Mouse (Mus musculus) intestine, postnatal 0 days (tissue): Measurements from ENCODE around the gene Tdrd9. TPM values are rescaled to one million over a fixed set of nuclear protein-coding genes. Genes with fewer than 3 reads are reported as not detected.
A peak's percentile ranks its signal among the peaks of the same experiment; 100 is the strongest.

Experiments used
- ATAC-seq: fragments of 200-750 bp; cut with Nextera tagmentation; 2 replicates; pipeline ENCODE4 v1.8.0; 2017; ENCODE audit warnings: mild to moderate bottlenecking, moderate TSS enrichment, moderate library complexity
- H3K27ac ChIP-seq: fragments of 300-500 bp; sonication (generic); 2 replicates; pipeline ENCODE4 v1.5.1; 2014; ENCODE audit warnings: mild to moderate bottlenecking, low read depth, low read length, moderate library complexity
- H3K27me3 ChIP-seq: fragments of 300-500 bp; sonication (generic); replicated peaks from 2 replicates; pipeline ENCODE4 v1.6.1; 2014; ENCODE audit warnings: low read length, mixed read lengths; ENCODE audit not compliant: control insufficient read depth, insufficient read depth
- H3K36me3 ChIP-seq: fragments of 300-500 bp; sonication (generic); 2 replicates; pipeline ENCODE4 v1.6.1; 2014; ENCODE audit warnings: mild to moderate bottlenecking, moderate library complexity; ENCODE audit not compliant: control insufficient read depth, insufficient read depth
- H3K4me1 ChIP-seq: fragments of 300-500 bp; sonication (generic); replicated peaks from 2 replicates; pipeline ENCODE4 v1.6.1; 2014; ENCODE audit warnings: antibody characterized with exemption, low read length, mixed read lengths; ENCODE audit not compliant: control insufficient read depth, insufficient read depth
- H3K4me2 ChIP-seq: fragments of 300-500 bp; sonication (generic); replicated peaks from 2 replicates; pipeline ENCODE4 v1.6.1; 2014; ENCODE audit warnings: low read depth, mild to moderate bottlenecking, moderate library complexity
- H3K4me3 ChIP-seq: fragments of 300-500 bp; sonication (generic); 2 replicates; pipeline ENCODE4 v1.5.1; 2014; ENCODE audit warnings: low read depth, low read length
- H3K9ac ChIP-seq: fragments of 300-500 bp; sonication (generic); 2 replicates; pipeline ENCODE4 v1.6.1; 2014; ENCODE audit warnings: mild to moderate bottlenecking, low read depth, low read length
- H3K9me3 ChIP-seq: fragments of 300-500 bp; sonication (generic); 2 replicates; pipeline ENCODE4 v1.6.1; 2016; ENCODE audit warnings: mixed run types; ENCODE audit not compliant: control insufficient read depth
- CTCF ChIP-seq: sonication (generic); IDR thresholded peaks from 2 replicates; pipeline ENCODE4 v1.5.1; 2016; ENCODE audit warnings: low read depth, mild to moderate bottlenecking, control low read depth, antibody characterized with exemption, moderate library complexity
- WGBS: fragments of 180-500 bp; shearing (Covaris S2); extraction: QIAGEN DNeasy Blood & Tissue Kit; methylation state at CpG from one replicate; pipeline ENCODE4 v1.1.7; 2014; 5-methylcytosine and 5-hydroxymethylcytosine counted together
- polyA plus RNA-seq: library from polyadenylated mRNA; unstranded; fragments of >200 nt; fragmentation: Nextera tagmentation; extraction: Ambion mirVana; gene quantifications from 2 replicates; pipeline ENCODE4 v1.2.1, GENCODE M21; 2015

Tdrd9 gene
- polyA plus RNA-seq, 1 experiment from 2014 or later: 0.04 TPM

- 98% methylated on average over 10 of the region's 10 CpGs for WGBS
- H3K27ac ChIP-seq: no peak overlapping the region
- H3K9me3 ChIP-seq: no peaks in the 10 kb centered on the region
- no peak overlapping the region for H3K4me3 ChIP-seq
- no peak for TF ChIP-seq CTCF
- H3K27me3 ChIP-seq: no peaks in the 10 kb centered on the region
- no peak overlapping the region for H3K4me2 ChIP-seq
- H3K4me1 ChIP-seq: no peaks in the 10 kb centered on the region
- no peak for ATAC-seq
- H3K9ac ChIP-seq: no peak overlapping the region
- H3K36me3 ChIP-seq: no peaks in the 10 kb centered on the region
Measured at GRCm38 (mm10) chr12:112038441-112038840, 67.1 kb downstream of the Tdrd9 start.

- H3K27ac ChIP-seq: no peak overlapping the region
- no peak overlapping the region for H3K4me3 ChIP-seq
- no peak for TF ChIP-seq CTCF
- no peak overlapping the region for H3K4me2 ChIP-seq
- H3K9ac ChIP-seq: no peak overlapping the region
- ATAC-seq: no peak
- no peaks in the 10 kb centered on the region for H3K27me3 ChIP-seq
- no peaks in the 10 kb centered on the region for H3K9me3 ChIP-seq
- 91% methylated on average over 10 of the region's 10 CpGs for WGBS
- no peaks in the 10 kb centered on the region for H3K4me1 ChIP-seq
- H3K36me3 ChIP-seq: no peaks in the 10 kb centered on the region
Measured at GRCm38 (mm10) chr12:112039169-112039568, 67.8 kb downstream of the Tdrd9 start.

GRCm38 (mm10) chr12:112042681-112043080, 71.3 kb downstream of the Tdrd9 start:
- TF ChIP-seq CTCF: no peak
- WGBS: 89% methylated on average over 14 of the region's 14 CpGs
- Histone ChIP-seq H3K36me3 (no peaks in the 10 kb centered on the region), H3K4me2 (no peak overlapping the region), H3K9ac (no peak overlapping the region), H3K9me3 (no peaks in the 10 kb centered on the region), H3K4me1 (no peaks in the 10 kb centered on the region), H3K4me3 (no peak overlapping the region), H3K27me3 (no peaks in the 10 kb centered on the region), H3K27ac (no peak overlapping the region)
- ATAC-seq: no peak

GRCm38 (mm10) chr12:112077651-112078050, 106.3 kb downstream of the Tdrd9 start:
- Histone ChIP-seq H3K27ac (no peak overlapping the region), H3K9ac (no peak overlapping the region), H3K4me2 (no peak overlapping the region), H3K27me3 (no peaks in the 10 kb centered on the region), H3K4me1 (no peaks in the 10 kb centered on the region), H3K9me3 (no peaks in the 10 kb centered on the region), H3K4me3 (no peak overlapping the region), H3K36me3 (no peaks in the 10 kb centered on the region)
- 1% methylated on average over 6 of the region's 6 CpGs for WGBS
- peak; percentile 93 for TF ChIP-seq CTCF
- peak; percentile 10; the same call in 1 of the 2 replicates for ATAC-seq

GRCm38 (mm10) chr12:112079911-112080310, 108.6 kb downstream of the Tdrd9 start:
- H3K27ac ChIP-seq: no peak overlapping the region
- no peak for ATAC-seq
- no peak for TF ChIP-seq CTCF
- H3K9me3 ChIP-seq: no peaks in the 10 kb centered on the region
- no peaks in the 10 kb centered on the region for H3K4me1 ChIP-seq
- H3K36me3 ChIP-seq: no peaks in the 10 kb centered on the region
- H3K4me3 ChIP-seq: no peak overlapping the region
- H3K4me2 ChIP-seq: no peak overlapping the region
- H3K9ac ChIP-seq: no peak overlapping the region
- 72% methylated on average over 8 of the region's 8 CpGs for WGBS
- no peaks in the 10 kb centered on the region for H3K27me3 ChIP-seq

GRCm38 (mm10) chr12:112080911-112081310, 109.6 kb downstream of the Tdrd9 start:
- Histone ChIP-seq H3K4me1 (no peaks in the 10 kb centered on the region), H3K4me3 (no peak overlapping the region), H3K36me3 (no peaks in the 10 kb centered on the region), H3K4me2 (no peak overlapping the region), H3K27ac (no peak overlapping the region), H3K9ac (no peak overlapping the region), H3K9me3 (no peaks in the 10 kb centered on the region), H3K27me3 (no peaks in the 10 kb centered on the region)
- ATAC-seq: no peak
- no peak for TF ChIP-seq CTCF
- 90% methylated on average over 4 of the region's 4 CpGs for WGBS

- no peaks in the 10 kb centered on the region for H3K36me3 ChIP-seq
- H3K4me2 ChIP-seq: no peak overlapping the region
- H3K4me1 ChIP-seq: no peaks in the 10 kb centered on the region
- H3K27me3 ChIP-seq: no peaks in the 10 kb centered on the region
- WGBS: 19% methylated on average over 1 of the region's 1 CpGs
- ATAC-seq: peak; percentile 22; the same call in 1 of the 2 replicates
- no peak overlapping the region for H3K27ac ChIP-seq
- H3K9me3 ChIP-seq: no peaks in the 10 kb centered on the region
- TF ChIP-seq CTCF: no peak
- no peak overlapping the region for H3K4me3 ChIP-seq
- H3K9ac ChIP-seq: no peak overlapping the region
Measured at GRCm38 (mm10) chr12:112082241-112082640, 110.9 kb downstream of the Tdrd9 start.
